Comparison of ENCODE assay signal across 8 mouse cellular contexts in the genomic region with DNA sequence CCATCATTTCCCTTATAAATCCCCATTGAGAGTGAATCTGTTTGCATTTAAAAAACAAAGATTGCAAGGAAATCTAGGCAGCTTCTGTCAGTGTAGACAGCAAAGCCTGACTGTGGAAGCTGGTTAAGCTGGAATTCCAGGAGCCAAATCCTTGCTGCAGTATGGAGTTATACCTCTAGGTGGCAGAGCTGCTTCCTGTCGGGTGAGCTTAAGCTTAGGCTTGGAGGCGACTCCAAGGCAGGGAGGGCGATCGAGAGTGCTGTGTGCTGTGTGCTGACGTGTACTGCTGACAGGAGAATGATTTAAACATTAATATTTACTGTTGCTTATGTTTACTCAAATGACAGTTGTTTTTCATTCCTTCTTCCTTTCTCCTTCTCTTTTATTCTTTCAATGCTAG.
DNase-seq lines count a peak whose midpoint lies in the region; ATAC-seq and TF ChIP-seq lines count a peak whose summit lies in the region.

No protein-coding gene starts in this region.

- peak; percentile 95 for DNase-seq in heart, adult 11 months
- no peak for DNase-seq in heart, embryonic 10.5 days (ENCODE audit: low spot score)
- DNase-seq in CD4-positive helper T cell, adult 2 months (ENCODE audit: low read depth, low spot score): peak; percentile 27
- DNase-seq in brain, embryonic 14.5 days (ENCODE audit: low read depth): peak; percentile 80
- peak; percentile 58 for DNase-seq in fibroblast of lung, adult 2 months (ENCODE audit: low read depth)
- DNase-seq in liver, embryonic 11.5 days (ENCODE audit: low spot score): no peak
- peak; percentile 82 for DNase-seq in retina, postnatal 7 days (ENCODE audit: low read depth, low spot score)

- H3K4me1 ChIP-seq in heart, embryonic 10.5 days: peaks cover 34% of the 10 kb centered on the region
- H3K4me1 ChIP-seq in intestine, postnatal 0 days (replicated peaks; ENCODE audit: control insufficient read depth, insufficient read depth, low read length): 0 out of 2 replicates have a peak, but pooled peaks cover 1% of the 10 kb centered on the region
- no peaks in the 10 kb centered on the region for H3K4me1 ChIP-seq in liver, embryonic 11.5 days (replicated peaks; ENCODE audit: control insufficient read depth, insufficient read depth, low read length)

- TF ChIP-seq CTCF in brain, embryonic 14.5 days (IDR thresholded peaks at IDR 0.05; ENCODE audit: borderline replicate concordance, extremely low read depth, insufficient read depth, insufficient read length): peak; percentile 71
- peak; percentile 91 for TF ChIP-seq CTCF in intestine, postnatal 0 days (IDR thresholded peaks at IDR 0.05; ENCODE audit: low read depth)

- H3K9ac ChIP-seq in intestine, postnatal 0 days (ENCODE audit: low read depth, low read length): no peak overlapping the region
- H3K9ac ChIP-seq in liver, embryonic 11.5 days (ENCODE audit: low read depth, low read length): no peak overlapping the region

- H3K27ac ChIP-seq in heart, embryonic 10.5 days: no peak overlapping the region
- no peak overlapping the region for H3K27ac ChIP-seq in intestine, postnatal 0 days (ENCODE audit: low read depth, low read length)
- H3K27ac ChIP-seq in liver, embryonic 11.5 days (ENCODE audit: low read depth, low read length): no peak overlapping the region

- 0 out of 2 replicates have a peak, but pooled peaks have one; percentile 31 for ATAC-seq in intestine, postnatal 0 days
- ATAC-seq in liver, embryonic 11.5 days (replicated peaks; ENCODE audit: low FRiP score): 0 out of 2 replicates have a peak, but pooled peaks have one; percentile 54

- TF ChIP-seq POLR2A in brain, embryonic 14.5 days (IDR thresholded peaks at IDR 0.05; ENCODE audit: borderline replicate concordance, extremely low read depth, insufficient read depth, insufficient read length, poor library complexity, severe bottlenecking): no peak

- H3K36me3 ChIP-seq in heart, embryonic 10.5 days: 0 out of 2 replicates have a peak, but pooled peaks cover 8% of the 10 kb centered on the region
- peaks cover 14% of the 10 kb centered on the region; the same call in 1 of the 2 replicates for H3K36me3 ChIP-seq in intestine, postnatal 0 days (ENCODE audit: control insufficient read depth, insufficient read depth)
- peaks cover 4% of the 10 kb centered on the region; the same call in 1 of the 2 replicates for H3K36me3 ChIP-seq in liver, embryonic 11.5 days (ENCODE audit: control insufficient read depth, insufficient read depth, low read length)

- no peaks in the 10 kb centered on the region for H3K27me3 ChIP-seq in heart, embryonic 10.5 days (ENCODE audit: insufficient read depth, poor library complexity, severe bottlenecking)
- H3K27me3 ChIP-seq in intestine, postnatal 0 days (replicated peaks; ENCODE audit: control insufficient read depth, insufficient read depth, low read length): no peaks in the 10 kb centered on the region
- H3K27me3 ChIP-seq in liver, embryonic 11.5 days (replicated peaks; ENCODE audit: control insufficient read depth, insufficient read depth, low read length): no peaks in the 10 kb centered on the region

- no peak overlapping the region for H3K4me3 ChIP-seq in heart, embryonic 10.5 days
- H3K4me3 ChIP-seq in intestine, postnatal 0 days (ENCODE audit: low read depth, low read length): no peak overlapping the region
- no peak overlapping the region for H3K4me3 ChIP-seq in liver, embryonic 11.5 days (ENCODE audit: low read depth, low read length)

- H3K4me2 ChIP-seq in intestine, postnatal 0 days (replicated peaks; ENCODE audit: low read depth): no peak overlapping the region
- H3K4me2 ChIP-seq in liver, embryonic 11.5 days: no peak overlapping the region

- H3K9me3 ChIP-seq in heart, embryonic 10.5 days: no peaks in the 10 kb centered on the region
- no peaks in the 10 kb centered on the region for H3K9me3 ChIP-seq in intestine, postnatal 0 days (ENCODE audit: control insufficient read depth)
- H3K9me3 ChIP-seq in liver, embryonic 11.5 days (ENCODE audit: control insufficient read depth, low read length): no peaks in the 10 kb centered on the region

- WGBS in heart, embryonic 10.5 days: 39% methylated on average over 5 of the region's 5 CpGs
- 20% methylated on average over 5 of the region's 5 CpGs for WGBS in intestine, postnatal 0 days
- WGBS in liver, embryonic 11.5 days: 31% methylated on average over 5 of the region's 5 CpGs

Comparison
In these comparisons a context has a peak if more than half of its experiments do, and no peak if none do; other contexts are left out.
1. DNase-seq: peak in heart, adult 11 months (single experiment), CD4-positive helper T cell, adult 2 months (single experiment), brain, embryonic 14.5 days (single experiment), fibroblast of lung, adult 2 months (single experiment) and retina, postnatal 7 days (single experiment); none in heart, embryonic 10.5 days (single experiment) and liver, embryonic 11.5 days (single experiment).